Mouse (Mus musculus) kidney, postnatal 0 days (tissue): ENCODE results near the gene Zbtb7b. TPM values are rescaled to one million over a fixed set of nuclear protein-coding genes. Genes with fewer than 3 reads are reported as not detected.
A peak's percentile ranks its signal among the peaks of the same experiment; 100 is the strongest.

Source experiments
- ATAC-seq: fragments of 200-750 bp; cut with Nextera tagmentation; replicated peaks from 2 replicates; pipeline ENCODE4 v1.8.0; 2017; ENCODE audit warnings: low read depth, moderate number of reproducible peaks, moderate TSS enrichment, moderate library complexity; ENCODE audit not compliant: low FRiP score
- DNase-seq: peaks from one replicate; pipeline ENCODE4 v3.0.0-alpha.2; 2016; ENCODE audit warnings: low spot score
- H3K27ac ChIP-seq: fragments of 300-500 bp; sonication (generic); 2 replicates; pipeline ENCODE4 v1.5.1; 2014; ENCODE audit warnings: mild to moderate bottlenecking
- H3K27me3 ChIP-seq: fragments of 300-500 bp; sonication (generic); 2 replicates; pipeline ENCODE4 v1.6.1; 2014; ENCODE audit warnings: low read length, mixed read lengths; ENCODE audit not compliant: insufficient read depth
- H3K36me3 ChIP-seq: fragments of 300-500 bp; sonication (generic); 2 replicates; pipeline ENCODE4 v1.6.1; 2014; ENCODE audit warnings: low read length, mixed read lengths; ENCODE audit not compliant: insufficient read depth
- H3K4me1 ChIP-seq: fragments of 300-500 bp; sonication (generic); replicated peaks from 2 replicates; pipeline ENCODE4 v1.6.1; 2014; ENCODE audit warnings: antibody characterized with exemption, low read length, mixed read lengths; ENCODE audit not compliant: insufficient read depth
- H3K4me2 ChIP-seq: fragments of 300-500 bp; sonication (generic); 2 replicates; pipeline ENCODE4 v1.6.1; 2014; ENCODE audit warnings: mild to moderate bottlenecking, low read length, moderate library complexity, mixed read lengths
- H3K4me3 ChIP-seq: fragments of 300-500 bp; sonication (generic); replicated peaks from 2 replicates; pipeline ENCODE4 v1.5.1; 2014; ENCODE audit warnings: low read depth, low read length
- H3K9ac ChIP-seq: fragments of 300-500 bp; sonication (generic); 2 replicates; pipeline ENCODE4 v1.6.1; 2014; ENCODE audit warnings: low read depth, low read length
- H3K9me3 ChIP-seq: fragments of 300-500 bp; sonication (generic); replicated peaks from 2 replicates; pipeline ENCODE4 v1.6.1; 2016; ENCODE audit warnings: low read length, inconsistent platforms, mixed read lengths
- CTCF ChIP-seq: IDR thresholded peaks from 2 replicates; pipeline ENCODE4 v1.5.1; 2016; ENCODE audit warnings: antibody characterized with exemption, low read depth, mild to moderate bottlenecking, moderate library complexity
- WGBS: fragments of 180-500 bp; shearing (Covaris S2); extraction: QIAGEN DNeasy Blood & Tissue Kit; methylation state at CpG from one replicate; pipeline ENCODE4 v1.1.7; 2014; 5-methylcytosine and 5-hydroxymethylcytosine counted together
- polyA plus RNA-seq: library from polyadenylated mRNA; unstranded; fragments of >200 nt; fragmentation: Nextera tagmentation; extraction: Ambion mirVana; gene quantifications from 2 replicates; pipeline ENCODE4 v1.2.1, GENCODE M21; 2015

Zbtb7b gene
- polyA plus RNA-seq, 1 experiment from 2014 or later, result 4.3 TPM

DNA sequence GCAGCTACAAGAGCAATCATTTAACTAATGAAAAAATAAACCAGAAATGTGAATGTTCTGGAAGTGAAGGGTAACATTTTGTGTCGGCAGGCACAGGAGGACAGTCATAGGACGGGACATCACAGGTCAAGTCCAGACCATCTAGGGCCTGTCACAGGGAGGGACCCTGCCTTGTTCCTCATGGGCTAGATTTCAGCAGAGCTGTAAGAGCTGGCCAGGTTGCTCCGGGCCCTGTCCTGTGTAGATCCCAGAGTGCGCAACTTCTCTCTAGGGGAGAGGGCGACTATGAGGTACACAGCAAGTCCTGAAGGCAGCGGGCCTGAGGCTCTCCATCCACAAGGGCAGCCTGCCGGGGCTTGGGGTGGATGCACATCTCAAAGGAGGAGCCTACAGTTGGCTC, 32.9 kb downstream of the Zbtb7b start, which contains the start of gene Dcst2:
Dcst2 (plus strand) TSS at position 301 of the 400 bp plus-strand sequence.
- H3K9me3 ChIP-seq, result no peaks in the 10 kb centered on the region
- H3K27ac ChIP-seq, result no peak within 1 kb of the TSS
- DNase-seq, result no peak
- H3K27me3 ChIP-seq, result no peaks in the 10 kb centered on the region
- no peak for TF ChIP-seq CTCF
- no peak within 1 kb of the TSS for H3K4me3 ChIP-seq
- no peak within 1 kb of the TSS for H3K4me2 ChIP-seq
- H3K4me1 ChIP-seq, result no peaks in the 10 kb centered on the region
- H3K9ac ChIP-seq, result no peak within 1 kb of the TSS
- no peaks in the 10 kb centered on the region for H3K36me3 ChIP-seq
- ATAC-seq, result no peak
- WGBS, result 92% methylated on average over 7 of the region's 7 CpGs

DNA sequence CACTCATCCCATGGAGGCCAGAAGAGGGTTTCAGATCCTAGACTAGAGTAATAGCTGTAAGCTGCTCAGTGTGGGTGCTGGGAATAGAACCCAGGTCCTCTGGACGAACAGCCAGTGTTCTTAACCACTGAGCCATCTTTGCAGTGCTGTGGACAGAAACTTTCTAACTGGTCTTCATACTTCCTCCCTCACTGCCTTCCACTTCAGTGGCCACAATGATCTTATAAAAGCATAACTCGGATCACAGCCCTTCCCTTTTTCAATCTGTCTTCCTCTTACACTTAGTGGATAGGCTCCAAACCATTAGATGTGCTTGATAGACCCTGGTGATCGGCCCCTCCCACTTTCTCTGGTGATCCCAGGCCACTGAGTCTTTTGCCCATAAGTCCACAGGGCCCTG, 34.3 kb downstream of the Zbtb7b start:
- H3K27ac ChIP-seq, result no peak overlapping the region
- DNase-seq (no peak), ATAC-seq (0 out of 2 replicates have a peak, but pooled peaks have one; percentile 26)
- H3K4me2 ChIP-seq, result no peak overlapping the region
- no peak overlapping the region for H3K9ac ChIP-seq
- no peak overlapping the region for H3K4me3 ChIP-seq
- no peaks in the 10 kb centered on the region for H3K36me3 ChIP-seq
- TF ChIP-seq CTCF, result no peak
- 61% methylated on average over 3 of the region's 3 CpGs for WGBS
- no peaks in the 10 kb centered on the region for H3K27me3 ChIP-seq
- no peaks in the 10 kb centered on the region for H3K9me3 ChIP-seq
- no peaks in the 10 kb centered on the region for H3K4me1 ChIP-seq

DNA sequence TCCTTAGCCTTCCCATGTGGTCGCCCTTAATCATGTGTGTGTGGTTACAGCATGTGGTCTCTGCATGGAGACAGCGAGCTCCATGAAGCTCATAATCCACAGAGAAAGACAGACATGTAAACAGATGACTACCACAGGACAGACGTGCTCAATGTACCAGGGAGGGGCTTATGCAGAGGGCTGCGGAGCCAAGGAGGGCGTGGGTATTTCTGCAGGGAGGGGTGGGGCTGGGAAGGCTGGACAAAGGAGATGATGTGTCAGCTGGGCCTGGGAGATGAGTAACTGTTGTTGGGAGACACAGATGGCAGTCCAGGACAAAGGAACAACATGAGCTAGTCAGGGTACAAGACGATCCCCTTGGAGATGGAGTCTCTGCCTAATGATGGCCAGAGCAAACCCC, 34.9 kb downstream of the Zbtb7b start:
- no peak for DNase-seq
- Histone ChIP-seq H3K4me3 (no peak overlapping the region), H3K9me3 (no peaks in the 10 kb centered on the region), H3K4me1 (no peaks in the 10 kb centered on the region), H3K4me2 (no peak overlapping the region), H3K27ac (no peak overlapping the region), H3K9ac (no peak overlapping the region), H3K36me3 (no peaks in the 10 kb centered on the region), H3K27me3 (no peaks in the 10 kb centered on the region)
- ATAC-seq, result no peak
- no peak for TF ChIP-seq CTCF
- 66% methylated on average over 6 of the region's 6 CpGs for WGBS

DNA sequence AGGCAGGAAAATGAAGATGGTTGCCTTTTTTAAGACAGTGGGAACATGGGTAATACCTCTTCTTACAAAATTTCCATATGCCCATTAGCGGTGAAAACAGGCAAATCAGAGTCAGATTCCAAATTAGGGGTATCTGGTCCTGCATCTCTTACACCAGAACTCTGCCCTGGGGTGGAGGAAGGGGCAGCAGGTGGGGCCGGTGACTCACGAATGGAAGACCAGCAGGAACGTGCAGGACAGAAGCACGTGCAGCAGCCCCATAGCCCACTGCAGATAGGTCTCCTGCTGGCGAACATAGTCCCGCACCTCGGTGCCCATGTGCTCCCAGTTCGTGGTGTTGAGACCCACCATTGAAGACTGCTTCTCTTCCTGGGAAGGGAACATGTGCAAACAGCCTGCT, 38.5 kb downstream of the Zbtb7b start:
- Histone ChIP-seq H3K27me3 (no peaks in the 10 kb centered on the region), H3K36me3 (no peaks in the 10 kb centered on the region), H3K4me2 (no peak overlapping the region), H3K27ac (peak overlapping the region; percentile 77; the same call in 1 of the 2 replicates), H3K9ac (no peak overlapping the region), H3K4me3 (no peak overlapping the region), H3K4me1 (no peaks in the 10 kb centered on the region), H3K9me3 (no peaks in the 10 kb centered on the region)
- TF ChIP-seq CTCF, result no peak
- DNase-seq (no peak), ATAC-seq (no peak)
- WGBS, result 64% methylated on average over 9 of the region's 9 CpGs

DNA sequence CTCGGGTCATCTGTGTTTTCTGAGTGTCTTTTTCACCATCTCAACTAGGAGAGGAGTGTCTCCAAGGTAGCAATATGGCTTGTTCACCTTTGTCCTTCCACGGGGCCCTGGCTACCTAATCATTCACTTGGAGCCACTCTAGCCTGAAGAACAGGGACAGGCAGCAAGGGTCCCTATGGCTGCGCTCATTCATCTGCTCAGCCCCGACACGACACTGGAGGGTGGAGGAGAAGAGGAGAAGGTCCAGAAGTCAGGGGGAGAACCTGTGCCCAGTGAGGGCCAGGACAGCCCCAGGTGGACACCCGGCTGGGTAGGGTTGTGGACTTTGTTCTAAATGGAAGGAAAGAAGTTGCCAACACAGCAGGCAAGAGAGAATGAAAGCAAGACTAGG, 39.1 kb downstream of the Zbtb7b start:
- peak; percentile 78 for ATAC-seq
- DNase-seq, result no peak
- TF ChIP-seq CTCF, result no peak

DNA sequence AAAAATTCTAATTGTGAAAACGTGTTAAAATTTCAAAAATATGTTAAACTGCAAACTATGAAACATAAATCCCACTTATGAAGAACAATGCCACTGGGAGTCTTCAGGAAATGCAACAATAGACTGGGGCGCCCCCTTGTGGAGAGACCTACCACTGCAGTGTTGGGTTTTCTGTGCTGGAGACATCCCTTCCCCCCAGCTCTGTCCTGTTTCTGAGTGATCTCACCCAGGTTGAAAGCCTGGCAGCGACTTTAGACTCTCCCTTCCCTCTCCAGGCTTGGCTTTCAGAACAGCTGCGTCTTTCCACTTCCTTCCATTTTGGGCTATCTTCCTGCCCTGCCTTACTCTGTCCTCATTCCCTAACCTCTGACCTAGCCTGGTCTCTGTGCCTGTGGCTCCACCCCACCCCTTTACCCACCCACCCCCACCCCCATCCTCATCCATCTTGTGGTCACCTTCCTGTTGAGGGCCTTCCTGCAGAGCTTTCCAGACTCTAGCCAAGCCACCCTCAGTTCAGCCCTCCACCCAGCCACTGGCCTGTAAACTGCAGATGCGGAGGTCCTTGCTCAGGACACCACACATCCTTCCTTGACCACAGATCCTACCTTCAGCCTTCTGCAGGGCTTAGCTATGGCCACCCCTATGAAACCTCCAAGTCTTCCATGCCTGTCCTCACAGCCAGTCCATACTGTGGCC, 39.6 kb downstream of the Zbtb7b start:
- H3K4me3 ChIP-seq, result no peak overlapping the region
- WGBS, result 14% methylated on average over 5 of the region's 5 CpGs
- H3K9me3 ChIP-seq, result no peaks in the 10 kb centered on the region
- no peaks in the 10 kb centered on the region for H3K36me3 ChIP-seq
- H3K4me1 ChIP-seq, result 0 out of 2 replicates have a peak, but pooled peaks cover 6% of the 10 kb centered on the region
- DNase-seq (peak; percentile 92), ATAC-seq (peak; percentile 70)
- no peak overlapping the region for H3K9ac ChIP-seq
- H3K27me3 ChIP-seq, result no peaks in the 10 kb centered on the region
- H3K27ac ChIP-seq, result peak overlapping the region; percentile 77
- H3K4me2 ChIP-seq, result no peak overlapping the region; the same call in 1 of the 2 replicates
- TF ChIP-seq CTCF, result peak; percentile 95

More for the DNA sequence above, 39.1 kb downstream of the Zbtb7b start:
- no peaks in the 10 kb centered on the region for H3K27me3 ChIP-seq
- 0 out of 2 replicates have a peak, but pooled peaks cover under 1% of the 10 kb centered on the region for H3K4me1 ChIP-seq
- H3K36me3 ChIP-seq, result no peaks in the 10 kb centered on the region
- H3K4me3 ChIP-seq, result no peak overlapping the region
- no peak overlapping the region for H3K9ac ChIP-seq
- no peak overlapping the region; the same call in 1 of the 2 replicates for H3K4me2 ChIP-seq
- no peaks in the 10 kb centered on the region for H3K9me3 ChIP-seq
- 67% methylated on average over 6 of the region's 6 CpGs for WGBS
- H3K27ac ChIP-seq, result peak overlapping the region; percentile 77
